Mouse (Mus musculus): ENCODE data around the gene Inha. TPM values are rescaled to one million over a fixed set of nuclear protein-coding genes. Genes with fewer than 3 reads are reported as not detected.

Gene Inha
- polyA plus RNA-seq, 1 experiment = not detected

- Histone ChIP-seq H3K4me1 (ENCODE audit: control insufficient read depth) (peaks cover 13% of the 10 kb centered on the region), H3K4me3 (replicated peaks) (no peak overlapping the region), H3K27me3 (ENCODE audit: control insufficient read depth) (peaks cover 76% of the 10 kb centered on the region), H3K36me3 (ENCODE audit: control insufficient read depth) (no peaks in the 10 kb centered on the region; the same call in 1 of the 2 replicates), H3K9me3 (ENCODE audit: control insufficient read depth, low read length) (no peaks in the 10 kb centered on the region)
- TF ChIP-seq TAL1 (IDR thresholded peaks at IDR 0.05; ENCODE audit: low read length) (no peak), GATA1 (IDR thresholded peaks at IDR 0.05; ENCODE audit: low read length) (no peak)
These were observed 20.3 kb upstream of the Inha start for GRCm38 (mm10) chr1:75486561-75486960.

- Histone ChIP-seq H3K27me3 (ENCODE audit: control insufficient read depth) (peaks cover 74% of the 10 kb centered on the region), H3K36me3 (ENCODE audit: control insufficient read depth) (no peaks in the 10 kb centered on the region; the same call in 1 of the 2 replicates), H3K4me3 (replicated peaks) (peak overlapping the region; percentile 48), H3K4me1 (ENCODE audit: control insufficient read depth) (peaks cover 13% of the 10 kb centered on the region), H3K9me3 (ENCODE audit: control insufficient read depth, low read length) (no peaks in the 10 kb centered on the region)
- no peak for TF ChIP-seq TAL1 (IDR thresholded peaks at IDR 0.05; ENCODE audit: low read length)
- no peak for TF ChIP-seq GATA1 (IDR thresholded peaks at IDR 0.05; ENCODE audit: low read length)
These were observed 19.9 kb upstream of the Inha start for GRCm38 (mm10) chr1:75487040-75487404.

GRCm38 (mm10) chr1:75487405-75488161, 19.3 kb upstream of the Inha start:
- no peaks in the 10 kb centered on the region for H3K9me3 ChIP-seq (ENCODE audit: control insufficient read depth, low read length)
- TF ChIP-seq TAL1 (IDR thresholded peaks at IDR 0.05; ENCODE audit: low read length) (no peak), GATA1 (IDR thresholded peaks at IDR 0.05; ENCODE audit: low read length) (no peak)
- H3K4me3 ChIP-seq (replicated peaks) = peak overlapping the region; percentile 48
- no peaks in the 10 kb centered on the region; the same call in 1 of the 2 replicates for H3K36me3 ChIP-seq (ENCODE audit: control insufficient read depth)
- H3K27me3 ChIP-seq (ENCODE audit: control insufficient read depth) = peaks cover 68% of the 10 kb centered on the region
- peaks cover 13% of the 10 kb centered on the region for H3K4me1 ChIP-seq (ENCODE audit: control insufficient read depth)

- Histone ChIP-seq H3K9me3 (ENCODE audit: control insufficient read depth, low read length) (no peaks in the 10 kb centered on the region), H3K27me3 (ENCODE audit: control insufficient read depth) (peaks cover 35% of the 10 kb centered on the region), H3K36me3 (ENCODE audit: control insufficient read depth) (no peaks in the 10 kb centered on the region; the same call in 1 of the 2 replicates), H3K4me1 (ENCODE audit: control insufficient read depth) (peaks cover 13% of the 10 kb centered on the region), H3K4me3 (replicated peaks) (no peak overlapping the region)
- TF ChIP-seq TAL1 (IDR thresholded peaks at IDR 0.05; ENCODE audit: low read length) (no peak), GATA1 (IDR thresholded peaks at IDR 0.05; ENCODE audit: low read length) (no peak)
These were observed 15.9 kb upstream of the Inha start for GRCm38 (mm10) chr1:75490785-75491551.

- no peak for TF ChIP-seq TAL1 (IDR thresholded peaks at IDR 0.05; ENCODE audit: low read length)
- TF ChIP-seq GATA1 (IDR thresholded peaks at IDR 0.05; ENCODE audit: low read length) = no peak
- no peaks in the 10 kb centered on the region for H3K9me3 ChIP-seq (ENCODE audit: control insufficient read depth, low read length)
- no peak overlapping the region for H3K4me3 ChIP-seq (replicated peaks)
- H3K27me3 ChIP-seq (ENCODE audit: control insufficient read depth) = peaks cover 18% of the 10 kb centered on the region
- peaks cover 2% of the 10 kb centered on the region; the same call in 1 of the 2 replicates for H3K4me1 ChIP-seq (ENCODE audit: control insufficient read depth)
- H3K36me3 ChIP-seq (ENCODE audit: control insufficient read depth) = no peaks in the 10 kb centered on the region; the same call in 1 of the 2 replicates
These were observed 14.2 kb upstream of the Inha start for GRCm38 (mm10) chr1:75492579-75493170.

- Histone ChIP-seq H3K27me3 (ENCODE audit: control insufficient read depth) (no peaks in the 10 kb centered on the region), H3K4me3 (replicated peaks) (no peak overlapping the region), H3K36me3 (ENCODE audit: control insufficient read depth) (peaks cover 2% of the 10 kb centered on the region; the same call in 1 of the 2 replicates), H3K4me1 (ENCODE audit: control insufficient read depth) (no peaks in the 10 kb centered on the region), H3K9me3 (ENCODE audit: control insufficient read depth, low read length) (no peaks in the 10 kb centered on the region)
- TF ChIP-seq GATA1 (IDR thresholded peaks at IDR 0.05; ENCODE audit: low read length) = no peak
- TF ChIP-seq TAL1 (IDR thresholded peaks at IDR 0.05; ENCODE audit: low read length) = no peak
These were observed 11.9 kb upstream of the Inha start for GRCm38 (mm10) chr1:75494878-75495548.

- H3K27me3 ChIP-seq (ENCODE audit: control insufficient read depth) = peaks cover 7% of the 10 kb centered on the region
- no peak for TF ChIP-seq GATA1 (IDR thresholded peaks at IDR 0.05; ENCODE audit: low read length)
- TF ChIP-seq TAL1 (IDR thresholded peaks at IDR 0.05; ENCODE audit: low read length) = no peak
- H3K4me3 ChIP-seq (replicated peaks) = no peak overlapping the region
- peaks cover 9% of the 10 kb centered on the region; the same call in 1 of the 2 replicates for H3K36me3 ChIP-seq (ENCODE audit: control insufficient read depth)
- H3K4me1 ChIP-seq (ENCODE audit: control insufficient read depth) = no peaks in the 10 kb centered on the region
- H3K9me3 ChIP-seq (ENCODE audit: control insufficient read depth, low read length) = no peaks in the 10 kb centered on the region
These were observed 8.0 kb upstream of the Inha start for GRCm38 (mm10) chr1:75498897-75499296.

GRCm38 (mm10) chr1:75499441-75499840, 7.4 kb upstream of the Inha start:
- Histone ChIP-seq H3K9me3 (ENCODE audit: control insufficient read depth, low read length) (no peaks in the 10 kb centered on the region), H3K36me3 (ENCODE audit: control insufficient read depth) (peaks cover 9% of the 10 kb centered on the region; the same call in 1 of the 2 replicates), H3K4me3 (replicated peaks) (no peak overlapping the region), H3K27me3 (ENCODE audit: control insufficient read depth) (peaks cover 12% of the 10 kb centered on the region), H3K4me1 (ENCODE audit: control insufficient read depth) (no peaks in the 10 kb centered on the region)
- TF ChIP-seq GATA1 (IDR thresholded peaks at IDR 0.05; ENCODE audit: low read length) = no peak

All from erythroblast, embryonic 14.5 days (primary cell).